ENCODE assay signal across 8 mouse cellular contexts in the genomic region with DNA sequence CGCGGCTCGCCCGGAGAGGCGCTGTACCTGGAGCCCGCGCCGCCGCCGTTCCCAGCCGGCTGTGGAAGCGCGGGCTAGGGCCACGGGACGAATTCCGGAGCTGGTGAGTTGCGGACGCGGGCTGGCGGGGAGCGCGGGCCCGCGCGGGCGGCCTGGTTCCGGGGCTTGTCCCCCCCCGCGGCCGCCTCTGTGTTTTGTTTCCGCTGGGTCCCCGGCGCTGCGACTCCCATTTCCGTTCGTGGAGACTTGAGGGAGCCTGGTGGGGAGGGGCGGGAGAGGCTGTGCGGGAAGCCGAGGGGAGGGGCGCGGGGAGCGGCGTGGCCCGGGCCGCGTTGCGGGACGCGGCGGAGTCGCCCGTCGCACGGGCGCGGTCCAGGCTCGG. TPM values are rescaled to one million over a fixed set of nuclear protein-coding genes. Genes with fewer than 3 reads are reported as not detected.
DNase-seq lines count a peak whose midpoint lies in the region; ATAC-seq and TF ChIP-seq lines count a peak whose summit lies in the region.

A gene (minus strand): TSS at position 185 of the 382 bp plus-strand sequence.

- DNase-seq in c-Kit-positive CD71-negative TER-119-negative erythroid progenitor cells, embryonic 14.5 days (ENCODE audit: low read depth): peak; percentile 29
- peak; percentile 86 for DNase-seq in forebrain, embryonic 11.5 days (ENCODE audit: low spot score)
- peak; percentile 94 for DNase-seq in kidney, postnatal 10 days
- peak; percentile 65 for DNase-seq in liver, adult 2 months (ENCODE audit: extremely low read depth, low read depth, low spot score)
- DNase-seq in testis, postnatal 10 days (ENCODE audit: low spot score): peak; percentile 89

- peak; percentile 30 for ATAC-seq in CD4-positive, CD25-positive, alpha-beta regulatory T cell, adult 4 months
- ATAC-seq in forebrain, embryonic 11.5 days (replicated peaks; ENCODE audit: low FRiP score): peak; percentile 72
- peak; percentile 64 for ATAC-seq in heart, embryonic 14.5 days (ENCODE audit: insufficient number of reproducible peaks, insufficient read depth, low FRiP score, low read depth)
- ATAC-seq in monocyte, adult 5-6 weeks (replicated peaks; ENCODE audit: insufficient number of reproducible peaks, low FRiP score, low TSS enrichment, poor library complexity, severe bottlenecking): no peak

- H3K4me1 ChIP-seq in forebrain, embryonic 11.5 days (replicated peaks; ENCODE audit: control insufficient read depth, insufficient read depth, low read length): no peaks in the 10 kb centered on the region
- H3K4me1 ChIP-seq in heart, embryonic 14.5 days (ENCODE audit: control insufficient read depth in 2 of 2, insufficient read depth in 2 of 2, low read length in 2 of 2): peaks cover 4 to 29% of the 10 kb centered on the region in 2 experiments; a peak in 3 of 4 replicates
- H3K4me1 ChIP-seq in liver, adult 2 months (ENCODE audit: control insufficient read depth, insufficient read depth, low read length): peaks cover 14% of the 10 kb centered on the region; the same call in 1 of the 2 replicates

- TF ChIP-seq POLR2A in liver, adult 2 months (IDR thresholded peaks at IDR 0.05; ENCODE audit: extremely low read depth, insufficient read depth, low read length): 0 out of 2 replicates have a peak, but pooled peaks have one; percentile 37

- peak within 1 kb of the TSS; percentile 95 for H3K27ac ChIP-seq in forebrain, embryonic 11.5 days (ENCODE audit: low read depth, low read length)
- H3K27ac ChIP-seq in heart, embryonic 14.5 days (replicated peaks in 1 of 2; ENCODE audit: control insufficient read depth in 1 of 2, insufficient read depth in 1 of 2, low read depth in 2 of 2, low read length in 2 of 2): peak within 1 kb of the TSS; percentile 99 to 100
- peak within 1 kb of the TSS; percentile 98 for H3K27ac ChIP-seq in liver, adult 2 months (replicated peaks; ENCODE audit: insufficient read depth, low read depth, low read length)

- H3K9me3 ChIP-seq in forebrain, embryonic 11.5 days (ENCODE audit: control insufficient read depth, low read length): no peaks in the 10 kb centered on the region
- H3K9me3 ChIP-seq in heart, embryonic 14.5 days (ENCODE audit: control insufficient read depth, low read length): no peaks in the 10 kb centered on the region

- peak within 1 kb of the TSS; percentile 98 for H3K9ac ChIP-seq in forebrain, embryonic 11.5 days (ENCODE audit: low read length)
- H3K9ac ChIP-seq in heart, embryonic 14.5 days (ENCODE audit: low read length): peak within 1 kb of the TSS; percentile 99
- peak within 1 kb of the TSS; percentile 98 for H3K9ac ChIP-seq in liver, adult 2 months (ENCODE audit: low read depth, low read length)

- H3K4me3 ChIP-seq in forebrain, embryonic 11.5 days (ENCODE audit: low read depth, low read length): peak within 1 kb of the TSS; percentile 92
- peak within 1 kb of the TSS; percentile 98 to 99 for H3K4me3 ChIP-seq in heart, embryonic 14.5 days (ENCODE audit: control insufficient read depth in 1 of 2, insufficient read depth in 1 of 2, low read depth in 1 of 2, low read length in 2 of 2)
- peak within 1 kb of the TSS; percentile 86 for H3K4me3 ChIP-seq in liver, adult 2 months (ENCODE audit: insufficient read depth, low read depth, low read length)

- H3K36me3 ChIP-seq in forebrain, embryonic 11.5 days (ENCODE audit: control insufficient read depth, insufficient read depth, low read length): peaks cover 4% of the 10 kb centered on the region; the same call in 1 of the 2 replicates
- peaks cover 35% of the 10 kb centered on the region for H3K36me3 ChIP-seq in heart, embryonic 14.5 days (ENCODE audit: control insufficient read depth, insufficient read depth, low read length)
- peaks cover 22% of the 10 kb centered on the region for H3K36me3 ChIP-seq in liver, adult 2 months (ENCODE audit: control insufficient read depth, insufficient read depth, low read length)

- no peak for TF ChIP-seq CTCF in liver, adult 2 months (IDR thresholded peaks at IDR 0.05; ENCODE audit: low read depth, low read length)

- WGBS in forebrain, embryonic 11.5 days: under 1% methylated on average over 52 of the region's 57 CpGs
- under 1% methylated on average over 44 of the region's 57 CpGs for WGBS in heart, embryonic 14.5 days
- WGBS in liver, adult 2 months: under 1% methylated on average over 54 of the region's 57 CpGs

- peaks cover 21% of the 10 kb centered on the region for H3K79me2 ChIP-seq in liver, adult 2 months (ENCODE audit: control insufficient read depth, insufficient read depth, low read length)

- no peaks in the 10 kb centered on the region for H3K27me3 ChIP-seq in forebrain, embryonic 11.5 days (ENCODE audit: control insufficient read depth, insufficient read depth, low read length)
- H3K27me3 ChIP-seq in heart, embryonic 14.5 days (ENCODE audit: control insufficient read depth, insufficient read depth, low read length): no peaks in the 10 kb centered on the region
- no peaks in the 10 kb centered on the region for H3K27me3 ChIP-seq in liver, adult 2 months (ENCODE audit: control insufficient read depth, insufficient read depth, low read length)

- peak within 1 kb of the TSS; percentile 78 for H3K4me2 ChIP-seq in forebrain, embryonic 11.5 days (ENCODE audit: low read depth, low read length, severe bottlenecking)
- H3K4me2 ChIP-seq in heart, embryonic 14.5 days (ENCODE audit: low read length): peak within 1 kb of the TSS; percentile 85

RNA-seq across cellular contexts. Expression of the gene that starts here (rescaled TPM):
- polyA plus RNA-seq in CD4-positive, CD25-positive, alpha-beta regulatory T cell, adult 4 months (2017; shearing (Covaris generic)): 100 to 1,000 TPM; 385 to 522 TPM
- polyA plus RNA-seq in forebrain, embryonic 11.5 days (2014; fragmentation: Nextera tagmentation; extraction: Ambion mirVana): 744 and 785 TPM in 2 replicates
- polyA plus RNA-seq in heart, embryonic 14.5 days (2014; fragmentation: Nextera tagmentation; extraction: Ambion mirVana): 1,923 and 2,054 TPM in 2 replicates
- total RNA-seq in liver, adult 2 months (2014; rRNA removed): 296 and 354 TPM in 2 replicates
- 196 and 235 TPM in 2 replicates for polyA plus RNA-seq in liver, adult 2 months (2012; rRNA removed)
- total RNA-seq in monocyte, adult 5-6 weeks (2017): 124 to 198 TPM (median 161 TPM) in 3 replicates

Comparison
In these comparisons a context has a peak if more than half of its experiments do, and no peak if none do; other contexts are left out.
1. DNase-seq: peak in every context shown above with its lines; median percentile 94 in kidney, postnatal 10 days; 89 in testis, postnatal 10 days; 86 in forebrain, embryonic 11.5 days; 65 in liver, adult 2 months; 29 in c-Kit-positive CD71-negative TER-119-negative erythroid progenitor cells, embryonic 14.5 days.